Mouse (Mus musculus) ES-E14 (cell line): ENCODE measurements around the gene Gm10447. TPM values are rescaled to one million over a fixed set of nuclear protein-coding genes. Genes with fewer than 3 reads are reported as not detected.
"Not testable (repeated sequence)": the region's sequence is repeated elsewhere in the genome, so short reads cannot be mapped to it uniquely, and the experiment has no call there.

Source experiments
- DNase-seq: peaks from one replicate; pipeline ENCODE4 v3.0.0-alpha.2; 2013; ENCODE audit warnings: low read depth, low spot score
- H3K27ac ChIP-seq: 2 replicates; pipeline ENCODE4 v1.5.1; 2012; ENCODE audit warnings: low read depth, mild to moderate bottlenecking, low read length, moderate library complexity, mixed read lengths; ENCODE audit not compliant: poor library complexity, insufficient read depth, severe bottlenecking
- H3K36me3 ChIP-seq: 2 replicates; pipeline ENCODE4 v1.6.1; 2012; ENCODE audit warnings: mild to moderate bottlenecking, low read length, moderate library complexity, mixed read lengths; ENCODE audit not compliant: control insufficient read depth, poor library complexity, insufficient read depth, severe bottlenecking
- H3K4me1 ChIP-seq, 2 experiments: fragments of 150-350 bp in 1 of 2; sonication (generic) in 1 of 2; 2 replicates each; pipeline ENCODE4 v1.6.1; 2012; ENCODE audit warnings: low read length in 2 of 2, mild to moderate bottlenecking in 1 of 2, mixed read lengths in 1 of 2; ENCODE audit not compliant: control insufficient read depth in 2 of 2, insufficient read depth in 2 of 2, poor library complexity in 1 of 2
- H3K4me3 ChIP-seq, 2 experiments: fragments of 150-350 bp in 1 of 2; sonication (generic) in 1 of 2; 2 replicates each; pipeline ENCODE4 v1.5.1; 2012; ENCODE audit warnings: low read length in 2 of 2, low read depth in 1 of 2, mild to moderate bottlenecking in 1 of 2, mixed read lengths in 1 of 2; ENCODE audit not compliant: insufficient read depth in 1 of 2, poor library complexity in 1 of 2, severe bottlenecking in 1 of 2
- H3K9ac ChIP-seq: 2 replicates; pipeline ENCODE4 v1.6.1; 2012; ENCODE audit warnings: low read depth, mild to moderate bottlenecking, low read length, mixed read lengths; ENCODE audit not compliant: poor library complexity, insufficient read depth, severe bottlenecking
- H3K9me3 ChIP-seq: fragments of 150-350 bp; sonication (generic); 2 replicates; pipeline ENCODE4 v1.6.1; 2012; ENCODE audit warnings: low read depth, mild to moderate bottlenecking, low read length; ENCODE audit not compliant: control insufficient read depth, insufficient read depth
- CHD2 ChIP-seq: IDR thresholded peaks from 2 replicates; pipeline ENCODE4 v1.6.1; 2014; ENCODE audit warnings: mild to moderate bottlenecking, low read depth, low read length, inconsistent platforms
- HCFC1 ChIP-seq: IDR thresholded peaks from 2 replicates; pipeline ENCODE4 v1.6.1; 2012; ENCODE audit warnings: low read length, inconsistent platforms, borderline replicate concordance; ENCODE audit not compliant: insufficient read depth
- MAFK ChIP-seq: IDR thresholded peaks from 2 replicates; pipeline ENCODE4 v1.6.1; 2014; ENCODE audit warnings: mild to moderate bottlenecking, low read depth, low read length, inconsistent platforms; ENCODE audit not compliant: insufficient read depth
- ZC3H11A ChIP-seq: IDR thresholded peaks from 2 replicates; pipeline ENCODE4 v1.6.1; 2012; ENCODE audit warnings: low read depth, mild to moderate bottlenecking, inconsistent platforms, low read length, borderline replicate concordance
- ZNF384 ChIP-seq: IDR thresholded peaks from 2 replicates; pipeline ENCODE4 v1.6.1; 2012; ENCODE audit warnings: low read depth, low read length, inconsistent platforms
- in situ Hi-C, 2 experiments: fragments of 600-800 bp; cut with MboI; formaldehyde crosslinking; loops; one replicate each; pipeline ENCODE4 v1.15.1; 2025; ENCODE audit warnings: low sequenced_read_pairs in 2 of 2, inconsistent platforms in 1 of 2; ENCODE audit not compliant: unreplicated experiment in 2 of 2
- total RNA-seq: library from RNA; depleted of rRNA; stranded (reverse); fragments of 300-350 nt; gene quantifications from 2 replicates; pipeline ENCODE4 v1.2.3, GENCODE M21; 2012

Gene Gm10447
- total RNA-seq, 1 experiment = not detected

DNA sequence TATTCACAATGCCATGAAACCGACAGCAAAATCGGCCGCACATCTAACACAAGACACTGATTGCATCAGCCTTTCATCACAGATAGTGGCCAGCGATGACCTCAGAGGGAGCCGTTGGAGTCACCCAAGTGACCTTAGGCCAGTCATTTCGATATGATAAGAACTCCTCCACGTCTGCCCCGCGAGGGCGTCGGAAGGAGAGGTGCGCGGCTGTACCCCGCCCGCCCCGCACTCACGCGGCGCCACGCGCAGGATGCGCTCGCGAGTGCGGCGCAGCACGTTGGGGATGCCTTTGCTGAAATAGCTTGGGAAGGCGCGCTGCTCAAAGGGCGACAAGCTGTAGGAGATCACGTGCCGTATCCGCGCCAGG, 26.6 kb downstream of the Gm10447 start:
- Histone ChIP-seq H3K9me3 (no peaks in the 10 kb centered on the region), H3K4me1 (peaks cover 0 to 4% of the 10 kb centered on the region in 2 experiments; a peak in 2 of 4 replicates), H3K4me3 (peak overlapping the region; percentile 77 to 91), H3K9ac (peak overlapping the region; percentile 97), H3K36me3 (peaks cover 5% of the 10 kb centered on the region), H3K27ac (peak overlapping the region; percentile 86)
- TF ChIP-seq MAFK = no peak
- TF ChIP-seq CHD2 = no peak
- TF ChIP-seq ZC3H11A = no peak
- no peak for TF ChIP-seq ZNF384
- TF ChIP-seq HCFC1 = no peak
- in situ Hi-C loops = no loop called here
- DNase-seq = no peak

DNA sequence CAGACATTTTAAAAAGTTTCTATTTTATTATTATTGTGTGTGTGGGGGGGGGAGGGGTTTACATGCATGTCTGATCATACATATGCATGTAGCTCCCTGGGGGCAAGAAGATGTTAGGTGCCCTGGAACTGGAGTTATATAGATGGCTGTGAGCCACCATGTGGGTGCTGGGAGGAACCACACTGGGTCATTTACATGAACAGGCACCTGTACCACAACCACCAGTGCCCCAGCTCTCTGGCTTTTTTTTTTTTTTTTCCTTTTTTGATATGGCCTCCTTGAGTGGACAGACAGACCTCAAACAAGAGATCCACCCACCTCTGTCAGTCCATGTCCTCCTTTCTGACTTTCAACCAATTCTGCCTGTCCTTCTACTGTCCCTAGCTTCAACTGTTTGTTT, 27.7 kb downstream of the Gm10447 start:
- in situ Hi-C loops = no loop called here
- H3K4me3 ChIP-seq = peak overlapping the region; percentile 77 to 91
- no peaks in the 10 kb centered on the region for H3K9me3 ChIP-seq
- no peak for DNase-seq
- H3K36me3 ChIP-seq = peaks cover 5% of the 10 kb centered on the region
- H3K4me1 ChIP-seq = peaks cover 0 to 1% of the 10 kb centered on the region in 2 experiments; a peak in 2 of 4 replicates
- TF ChIP-seq CHD2 (no peak), ZC3H11A (no peak), HCFC1 (no peak), ZNF384 (0 out of 2 replicates have a peak, but pooled peaks have one; percentile 23)
- peak overlapping the region; percentile 97 for H3K9ac ChIP-seq
- no peak overlapping the region for H3K27ac ChIP-seq

DNA sequence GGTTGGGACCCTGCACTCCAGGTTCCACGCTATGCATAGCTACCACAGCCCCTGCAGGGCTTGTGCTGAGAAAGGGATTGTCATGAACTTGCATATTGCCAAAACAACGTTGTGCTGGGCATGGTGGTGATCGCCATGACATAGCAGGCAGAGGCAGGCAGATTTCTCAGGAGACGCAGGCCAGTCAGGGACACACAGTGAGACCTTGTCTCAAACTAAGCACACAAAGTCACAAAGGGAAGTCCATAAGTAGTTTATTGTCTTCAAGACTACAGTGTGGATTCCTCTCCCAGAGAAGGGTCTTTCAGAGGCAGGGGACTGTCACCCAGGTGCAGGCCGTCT, 28.2 kb downstream of the Gm10447 start:
- Histone ChIP-seq H3K9ac (no peak overlapping the region), H3K4me3 (no peak overlapping the region), H3K36me3 (peaks cover 5% of the 10 kb centered on the region), H3K9me3 (no peaks in the 10 kb centered on the region), H3K27ac (no peak overlapping the region), H3K4me1 (peaks cover 0 to 1% of the 10 kb centered on the region in 2 experiments; a peak in 2 of 4 replicates)
- in situ Hi-C loops = no loop called here
- DNase-seq = no peak
- TF ChIP-seq CHD2 (no peak), ZNF384 (no peak), ZC3H11A (no peak), HCFC1 (no peak), MAFK (no peak)

DNA sequence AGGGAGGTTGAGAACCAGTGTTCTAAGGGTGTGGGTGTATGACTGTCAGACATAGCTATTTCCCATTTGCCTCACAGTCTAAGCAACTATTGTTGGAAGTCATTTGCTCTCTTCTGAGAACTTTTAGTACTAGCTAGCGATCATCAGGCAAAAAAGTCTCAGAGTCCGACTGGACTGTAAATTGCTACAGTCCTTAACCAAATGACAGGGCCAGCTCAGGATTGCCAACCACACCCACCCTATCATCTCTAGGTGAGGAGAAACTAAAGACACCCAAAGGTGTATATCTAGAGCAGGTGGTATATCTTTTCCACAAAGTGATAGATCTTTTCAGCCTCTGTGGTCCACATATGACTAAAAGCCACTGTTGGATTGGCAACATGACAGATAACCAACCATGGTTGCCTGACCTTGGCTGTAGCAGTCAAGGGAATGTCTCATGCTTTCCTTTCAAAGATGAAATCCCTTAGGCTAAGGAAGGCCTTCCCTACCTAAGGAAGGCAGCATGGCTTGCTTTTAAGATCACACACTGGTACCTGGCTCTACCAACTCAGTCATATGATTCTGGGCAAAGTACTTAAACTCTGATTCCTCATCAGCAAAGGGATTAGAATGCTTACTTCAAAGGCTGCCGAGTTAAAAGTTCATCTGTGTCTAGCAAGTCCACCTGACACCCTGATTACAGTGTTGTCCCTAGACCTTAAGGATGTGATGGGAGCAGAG, 28.8 kb downstream of the Gm10447 start:
- DNase-seq = no peak
- Histone ChIP-seq H3K36me3 (peaks cover 5% of the 10 kb centered on the region), H3K9ac (no peak overlapping the region), H3K9me3 (no peaks in the 10 kb centered on the region), H3K4me3 (no peak overlapping the region), H3K4me1 (peaks cover 0 to 1% of the 10 kb centered on the region in 2 experiments; a peak in 2 of 4 replicates), H3K27ac (no peak overlapping the region)
- in situ Hi-C loops = no loop called here
- no peak for TF ChIP-seq ZNF384
- no peak for TF ChIP-seq ZC3H11A
- no peak for TF ChIP-seq HCFC1
- no peak for TF ChIP-seq MAFK
- TF ChIP-seq CHD2 = no peak

DNA sequence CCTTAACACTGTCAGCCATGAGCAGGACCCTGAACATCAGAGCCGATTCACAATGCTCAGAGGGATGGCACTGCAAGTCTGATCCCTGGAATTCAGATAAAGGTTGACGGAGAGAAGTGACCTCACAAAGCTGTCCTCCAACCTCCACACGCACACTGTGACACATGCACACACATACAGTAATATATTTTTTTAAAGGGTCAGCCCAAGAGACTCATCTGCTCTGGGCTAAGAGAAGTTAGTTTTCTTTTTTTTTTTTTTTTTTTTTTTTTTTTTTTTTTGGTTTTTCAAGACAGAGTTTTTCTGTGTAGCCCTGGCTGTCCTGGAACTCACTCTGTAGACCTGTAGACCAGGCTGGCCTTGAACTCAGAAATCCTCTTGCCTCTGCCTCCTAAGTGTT, 30.0 kb downstream of the Gm10447 start:
- H3K4me3 ChIP-seq, H3K9ac ChIP-seq, H3K4me1 ChIP-seq, in situ Hi-C loops, H3K27ac ChIP-seq, H3K9me3 ChIP-seq, DNase-seq, H3K36me3 ChIP-seq: not testable (repeated sequence)
- TF ChIP-seq ZNF384 = peak; percentile 60; the same call in 1 of the 2 replicates
